Comparison of ENCODE assay signal across 9 mouse cellular contexts in the genomic region with DNA sequence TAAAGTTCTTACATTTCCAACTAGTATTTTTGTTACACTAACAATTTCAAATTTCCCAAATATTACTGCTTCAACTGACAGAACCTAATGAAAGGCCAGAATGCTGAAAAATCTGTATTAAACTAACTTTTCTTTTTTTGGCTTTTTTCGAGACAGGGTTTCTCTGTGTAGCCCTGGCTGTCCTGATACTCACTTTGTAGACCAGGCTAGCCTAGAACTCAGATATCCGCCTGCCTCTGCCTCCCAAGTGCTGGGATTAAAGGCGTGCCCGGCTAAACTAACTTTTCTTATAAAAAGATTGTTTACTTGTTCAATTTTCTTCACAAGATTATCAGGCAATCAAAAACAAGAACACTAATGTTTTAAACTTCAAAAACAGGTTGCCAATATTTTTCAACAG. TPM values are rescaled to one million over a fixed set of nuclear protein-coding genes. Genes with fewer than 3 reads are reported as not detected.
DNase-seq lines count a peak whose midpoint lies in the region; ATAC-seq lines count a peak whose summit lies in the region.
"Had no signal": no experiment of that assay in that cellular context is flagged by ENCODE, and none has a peak within 500 bp of the region (broad histone marks: within the 10 kb centered on the region; RNA-seq: fewer than 3 reads in every experiment).

No protein-coding gene starts in this region.

- peak overlapping the region; percentile 82 for H3K9ac ChIP-seq in heart, embryonic 15.5 days
- H3K9ac ChIP-seq in hindbrain, embryonic 15.5 days, result peak overlapping the region; percentile 79; the same call in 1 of the 2 replicates
- H3K9ac ChIP-seq in midbrain, embryonic 15.5 days, result no peak overlapping the region

- peak overlapping the region; percentile 91 for H3K4me3 ChIP-seq in heart, embryonic 15.5 days
- peak overlapping the region; percentile 87 for H3K4me3 ChIP-seq in brown adipose tissue, adult 24 weeks (ENCODE audit: insufficient read depth, low read depth, low read length)
- H3K4me3 ChIP-seq in hindbrain, embryonic 15.5 days, result peak overlapping the region; percentile 97
- peak overlapping the region; percentile 87 for H3K4me3 ChIP-seq in midbrain, embryonic 15.5 days

- H3K4me1 ChIP-seq in heart, embryonic 15.5 days (replicated peaks), result peaks cover 43% of the 10 kb centered on the region
- H3K4me1 ChIP-seq in brown adipose tissue, adult 24 weeks (ENCODE audit: control insufficient read depth, insufficient read depth, insufficient read length, low read length), result peaks cover 13% of the 10 kb centered on the region
- H3K4me1 ChIP-seq in hindbrain, embryonic 15.5 days (replicated peaks), result peaks cover 42% of the 10 kb centered on the region
- H3K4me1 ChIP-seq in midbrain, embryonic 15.5 days, result peaks cover 37% of the 10 kb centered on the region

- no peak for DNase-seq in heart, postnatal 4 days
- no peak for DNase-seq in left cerebral cortex, adult 9 months (ENCODE audit: low spot score in 2 of 2)
- no peak for DNase-seq in layer of hippocampus, adult 18-20 months (ENCODE audit: low spot score in 2 of 2)
- no peak for DNase-seq in right cerebral cortex, postnatal 14 days

- no peak for ATAC-seq in heart, embryonic 15.5 days (replicated peaks; ENCODE audit: insufficient number of reproducible peaks, insufficient read depth, low FRiP score, low read depth)
- no peak for ATAC-seq in hindbrain, embryonic 15.5 days (ENCODE audit: low FRiP score, low read depth)
- no peak for ATAC-seq in midbrain, embryonic 15.5 days (replicated peaks)

- H3K27ac ChIP-seq in heart, embryonic 15.5 days, result peak overlapping the region; percentile 97
- peak overlapping the region; percentile 98 for H3K27ac ChIP-seq in brown adipose tissue, adult 24 weeks (replicated peaks; ENCODE audit: low read depth, low read length)
- no peak overlapping the region for H3K27ac ChIP-seq in hindbrain, embryonic 15.5 days (replicated peaks)
- no peak overlapping the region for H3K27ac ChIP-seq in midbrain, embryonic 15.5 days

- H3K9me3 ChIP-seq in heart, embryonic 15.5 days (replicated peaks), result no peaks in the 10 kb centered on the region
- no peaks in the 10 kb centered on the region for H3K9me3 ChIP-seq in hindbrain, embryonic 15.5 days
- H3K9me3 ChIP-seq in midbrain, embryonic 15.5 days, result no peaks in the 10 kb centered on the region

- 24% methylated on average over 4 of the region's 4 CpGs for WGBS in heart, embryonic 15.5 days
- WGBS in hindbrain, embryonic 15.5 days, result 49% methylated on average over 4 of the region's 4 CpGs
- WGBS in midbrain, embryonic 15.5 days, result 49% methylated on average over 4 of the region's 4 CpGs

- H3K4me2 ChIP-seq in heart, embryonic 15.5 days, result peak overlapping the region; percentile 63
- peak overlapping the region; percentile 81 for H3K4me2 ChIP-seq in hindbrain, embryonic 15.5 days
- H3K4me2 ChIP-seq in midbrain, embryonic 15.5 days, result peak overlapping the region; percentile 81

- H3K36me3 ChIP-seq in heart, embryonic 15.5 days, result no peaks in the 10 kb centered on the region
- H3K36me3 ChIP-seq in hindbrain, embryonic 15.5 days, result no peaks in the 10 kb centered on the region
- H3K36me3 ChIP-seq in midbrain, embryonic 15.5 days (replicated peaks), result no peaks in the 10 kb centered on the region

- H3K27me3 ChIP-seq in heart, embryonic 15.5 days, result no peaks in the 10 kb centered on the region
- no peaks in the 10 kb centered on the region for H3K27me3 ChIP-seq in hindbrain, embryonic 15.5 days
- 0 out of 2 replicates have a peak, but pooled peaks cover 2% of the 10 kb centered on the region for H3K27me3 ChIP-seq in midbrain, embryonic 15.5 days (replicated peaks)
- H3K27me3 ChIP-seq: Patski had no signal

RNA-seq across cellular contexts. Expression of a gene that starts 31.5 kb away (rescaled TPM):
- 0.49 and 0.61 TPM in 2 replicates for polyA plus RNA-seq in heart, embryonic 15.5 days (2015; fragmentation: Nextera tagmentation; extraction: Ambion mirVana)
- not detected for total RNA-seq in heart, postnatal 4 days (2021)
- polyA plus RNA-seq in brown adipose tissue, adult 24 weeks (2012; ENCODE audit: insufficient read depth, insufficient read length, missing spikeins), result not detected in 2 replicates
- 2.8 and 3.3 TPM in 2 replicates for polyA plus RNA-seq in hindbrain, embryonic 15.5 days (2015; fragmentation: Nextera tagmentation; extraction: Ambion mirVana)
- 3.6 TPM in 2 replicates for polyA plus RNA-seq in midbrain, embryonic 15.5 days (2015; fragmentation: Nextera tagmentation; extraction: Ambion mirVana)
- 1 to 10 TPM; 1.5 to 3.5 TPM for total RNA-seq in layer of hippocampus, adult 18-20 months (2021)

RNA-seq across cellular contexts. Expression of a gene that starts 31.6 kb away (rescaled TPM):
- 2.1 and 2.4 TPM in 2 replicates for polyA plus RNA-seq in heart, embryonic 15.5 days (2015; fragmentation: Nextera tagmentation; extraction: Ambion mirVana)
- 1 to 10 TPM; 5.8 to 6.2 TPM for total RNA-seq in heart, postnatal 4 days (2021)
- 0.71 and 2.9 TPM in 2 replicates for polyA plus RNA-seq in brown adipose tissue, adult 24 weeks (2012; ENCODE audit: insufficient read depth, insufficient read length, missing spikeins)
- polyA plus RNA-seq in hindbrain, embryonic 15.5 days (2015; fragmentation: Nextera tagmentation; extraction: Ambion mirVana), result 4.4 and 5.6 TPM in 2 replicates
- 6.5 and 8.7 TPM in 2 replicates for polyA plus RNA-seq in midbrain, embryonic 15.5 days (2015; fragmentation: Nextera tagmentation; extraction: Ambion mirVana)
- 10 to 100 TPM; 19.4 to 24.9 TPM for total RNA-seq in layer of hippocampus, adult 18-20 months (2021)

Comparison
In these comparisons a context has a peak if more than half of its experiments do, and no peak if none do; other contexts are left out.
1. H3K27ac ChIP-seq: peak in heart, embryonic 15.5 days (single experiment) and brown adipose tissue, adult 24 weeks (single experiment); none in hindbrain, embryonic 15.5 days (single experiment) and midbrain, embryonic 15.5 days (single experiment).
2. Peak in every context shown above with its lines, with median percentiles within 50 percentile points of each other: H3K4me2 ChIP-seq and H3K4me3 ChIP-seq.